Mouse (Mus musculus): ENCODE measurements around the gene Gss.

DNA sequence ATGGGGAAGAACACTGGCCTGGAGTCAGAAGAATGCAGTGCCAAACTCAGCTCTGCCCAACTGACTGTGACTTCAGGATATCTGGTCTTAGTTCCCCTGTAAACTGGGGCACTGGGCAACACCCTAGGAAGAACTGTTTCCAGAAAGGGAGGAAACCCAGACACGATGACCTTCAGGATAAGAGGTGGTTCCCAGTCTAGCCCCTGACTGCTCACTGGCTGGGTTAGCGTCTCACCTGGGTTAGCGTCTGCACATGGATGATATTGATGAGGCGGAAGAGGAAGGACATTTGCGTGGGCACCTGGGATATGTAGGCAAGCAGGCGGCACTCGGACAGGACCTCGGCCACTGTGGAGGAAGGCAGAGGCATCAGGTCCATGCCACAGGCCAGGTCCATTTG is 43.4 kb upstream of the Gss start:
- TF ChIP-seq POLR2A (IDR thresholded peaks at IDR 0.05; ENCODE audit: borderline replicate concordance, control insufficient read depth, low read depth, low read length) (no peak), CTCF (IDR thresholded peaks at IDR 0.05; ENCODE audit: control insufficient read depth, insufficient read depth, low read length) (no peak)
